Mouse (Mus musculus) heart, adult 2 months (tissue): ENCODE results near the gene Dcaf11. TPM values are rescaled to one million over a fixed set of nuclear protein-coding genes. Genes with fewer than 3 reads are reported as not detected.

ENCODE experiments used
- DNase-seq, 2 experiments: peaks; one replicate each; pipeline ENCODE4 v3.0.0; 2021
- H3K27ac ChIP-seq: fragments of 200-600 bp; 2 replicates; pipeline ENCODE4 v1.8.1; 2022
- H3K27me3 ChIP-seq: fragments of 200-500 bp; 2 replicates; pipeline ENCODE4 v1.6.1; 2012; ENCODE audit warnings: mild to moderate bottlenecking, low read length, inconsistent platforms, mixed read lengths; ENCODE audit not compliant: control insufficient read depth, insufficient read depth
- H3K36me3 ChIP-seq: fragments of 200-500 bp; 2 replicates; pipeline ENCODE4 v1.6.1; 2012; ENCODE audit warnings: low read length, inconsistent platforms; ENCODE audit not compliant: control insufficient read depth, insufficient read depth
- H3K4me1 ChIP-seq: fragments of 200-500 bp; 2 replicates; pipeline ENCODE4 v1.6.1; 2011; ENCODE audit warnings: low read length; ENCODE audit not compliant: control insufficient read depth, insufficient read depth
- H3K4me3 ChIP-seq: fragments of 200-600 bp; 2 replicates; pipeline ENCODE4 v1.8.1; 2022
- H3K79me2 ChIP-seq: fragments of 200-500 bp; replicated peaks from 2 replicates; pipeline ENCODE4 v1.6.1; 2012; ENCODE audit warnings: mild to moderate bottlenecking, inconsistent platforms, low read length, moderate library complexity, mixed read lengths; ENCODE audit not compliant: control insufficient read depth, insufficient read depth
- H3K9ac ChIP-seq: fragments of 200-500 bp; 2 replicates; pipeline ENCODE4 v1.6.1; 2012; ENCODE audit warnings: low read depth, mild to moderate bottlenecking, control low read depth, inconsistent platforms, low read length, mixed read lengths
- CTCF ChIP-seq: fragments of 200-600 bp; IDR thresholded peaks from 2 replicates; pipeline ENCODE4 v1.8.1; 2022; ENCODE audit warnings: antibody characterized with exemption, mild to moderate bottlenecking, moderate library complexity
- EP300 ChIP-seq: fragments of 200-500 bp; IDR thresholded peaks from 2 replicates; pipeline ENCODE4 v1.6.1; 2011; ENCODE audit warnings: low read depth, low read length, control low read depth; ENCODE audit not compliant: insufficient read depth
- POLR2A ChIP-seq: fragments of 200-500 bp; IDR thresholded peaks from 2 replicates; pipeline ENCODE4 v1.6.1; 2011; ENCODE audit warnings: mild to moderate bottlenecking, low read depth, low read length, control low read depth; ENCODE audit not compliant: insufficient read depth
- WGBS: fragments of 180-500 bp; shearing (Covaris S2); methylation state at CpG from one replicate; pipeline ENCODE4 v1.1.7; 2018; 5-methylcytosine and 5-hydroxymethylcytosine counted together
- intact Hi-C: fragments of 180-260 bp; cut with DNase I; formaldehyde crosslinking; loops from one replicate; pipeline ENCODE4 v1.15.1; 2025
- polyA plus RNA-seq: library from polyadenylated mRNA; depleted of rRNA; stranded (reverse); fragments of >200 nt; gene quantifications from 2 replicates; pipeline ENCODE4 v1.2.3, GENCODE M21; 2012
- total RNA-seq, 2 experiments: library from RNA; stranded (reverse); gene quantifications; 2 replicates each; pipeline ENCODE4 v1.2.3; 2021

The Dcaf11 gene
- total and polyA plus RNA-seq, 3 experiments: 136 to 160 (median 151) TPM

- Histone ChIP-seq H3K4me3 (no peak overlapping the region), H3K27me3 (peaks cover 10% of the 10 kb centered on the region), H3K36me3 (no peaks in the 10 kb centered on the region), H3K9ac (no peak overlapping the region), H3K27ac (no peak overlapping the region), H3K79me2 (no peaks in the 10 kb centered on the region), H3K4me1 (no peaks in the 10 kb centered on the region)
- 58% methylated on average over 4 of the region's 4 CpGs for WGBS
- DNase-seq: no peak
- intact Hi-C loops: no loop called here
- TF ChIP-seq CTCF: peak; percentile 10; the same call in 1 of the 2 replicates
- no peak for TF ChIP-seq POLR2A
Measured at GRCm38 (mm10) chr14:55519604-55520003, 40.2 kb upstream of the Dcaf11 start.

GRCm38 (mm10) chr14:55520451-55521361, 39.1 kb upstream of the Dcaf11 start:
- H3K9ac ChIP-seq: peak overlapping the region; percentile 41
- no peak overlapping the region for H3K27ac ChIP-seq
- TF ChIP-seq EP300 (no peak), CTCF (0 out of 2 replicates have a peak, but pooled peaks have one; percentile 6)
- no peaks in the 10 kb centered on the region for H3K79me2 ChIP-seq
- intact Hi-C loops: no loop called here
- peaks cover 10% of the 10 kb centered on the region for H3K27me3 ChIP-seq
- DNase-seq: peak in 1 of 2 experiments; percentile 18
- no peaks in the 10 kb centered on the region for H3K4me1 ChIP-seq
- peak overlapping the region; percentile 45 for H3K4me3 ChIP-seq
- 2% methylated on average over 58 of the region's 61 CpGs for WGBS
- H3K36me3 ChIP-seq: no peaks in the 10 kb centered on the region

GRCm38 (mm10) chr14:55524062-55524461, 35.7 kb upstream of the Dcaf11 start:
- DNase-seq: no peak
- peaks cover 10% of the 10 kb centered on the region for H3K27me3 ChIP-seq
- intact Hi-C loops: no loop called here
- no peaks in the 10 kb centered on the region for H3K4me1 ChIP-seq
- no peak overlapping the region for H3K4me3 ChIP-seq
- 24% methylated on average over 4 of the region's 4 CpGs for WGBS
- no peak overlapping the region for H3K9ac ChIP-seq
- H3K27ac ChIP-seq: no peak overlapping the region
- TF ChIP-seq POLR2A (no peak), EP300 (no peak), CTCF (no peak)
- H3K36me3 ChIP-seq: no peaks in the 10 kb centered on the region
- H3K79me2 ChIP-seq: no peaks in the 10 kb centered on the region

- H3K4me3 ChIP-seq: no peak within 1 kb of the TSS
- H3K27ac ChIP-seq: no peak within 1 kb of the TSS
- TF ChIP-seq EP300 (no peak), POLR2A (no peak), CTCF (no peak)
- 18% methylated on average over 8 of the region's 8 CpGs for WGBS
- no peak for DNase-seq
- no peaks in the 10 kb centered on the region for H3K4me1 ChIP-seq
- intact Hi-C loops: no loop called here
- peaks cover 10% of the 10 kb centered on the region for H3K27me3 ChIP-seq
- no peaks in the 10 kb centered on the region for H3K36me3 ChIP-seq
- no peaks in the 10 kb centered on the region for H3K79me2 ChIP-seq
- H3K9ac ChIP-seq: no peak within 1 kb of the TSS
Measured at GRCm38 (mm10) chr14:55524785-55525184, 35.0 kb upstream of the Dcaf11 start, which contains the start of gene Nrl. Gene Nrl (minus strand): TSS chr14:55524981.

- intact Hi-C loops: no loop called here
- peaks cover 3% of the 10 kb centered on the region; the same call in 1 of the 2 replicates for H3K27me3 ChIP-seq
- no peaks in the 10 kb centered on the region for H3K4me1 ChIP-seq
Measured at GRCm38 (mm10) chr14:55526674-55527073, 33.1 kb upstream of the Dcaf11 start.

GRCm38 (mm10) chr14:55527940-55528339, 31.9 kb upstream of the Dcaf11 start:
- Histone ChIP-seq H3K36me3 (no peaks in the 10 kb centered on the region), H3K27ac (no peak overlapping the region), H3K4me3 (no peak overlapping the region), H3K9ac (no peak overlapping the region), H3K27me3 (no peaks in the 10 kb centered on the region; the same call in 1 of the 2 replicates), H3K79me2 (no peaks in the 10 kb centered on the region), H3K4me1 (no peaks in the 10 kb centered on the region)
- no peak for DNase-seq
- no peak for TF ChIP-seq EP300
- peak; percentile 66 for TF ChIP-seq CTCF
- intact Hi-C loops: no loop called here
- 19% methylated on average over 3 of the region's 3 CpGs for WGBS

More at GRCm38 (mm10) chr14:55526674-55527073, 33.1 kb upstream of the Dcaf11 start:
- H3K27ac ChIP-seq: no peak overlapping the region
- TF ChIP-seq POLR2A (no peak), CTCF (no peak), EP300 (no peak)
- no peak for DNase-seq
- H3K79me2 ChIP-seq: no peaks in the 10 kb centered on the region
- WGBS: 73% methylated on average over 2 of the region's 2 CpGs
- H3K9ac ChIP-seq: no peak overlapping the region
- H3K36me3 ChIP-seq: no peaks in the 10 kb centered on the region
- H3K4me3 ChIP-seq: no peak overlapping the region
